Mouse (Mus musculus): Measurements from ENCODE around the gene Epn2. TPM values are rescaled to one million over a fixed set of nuclear protein-coding genes. Genes with fewer than 3 reads are reported as not detected.

Epn2 gene
- total and polyA plus RNA-seq, 3 experiments, result 7.2 to 13.8 (median 10.1) TPM

- no peak for DNase-seq (ENCODE audit: extremely low read depth)
- Histone ChIP-seq H3K36me3 (replicated peaks in 1 of 2; ENCODE audit: control insufficient read depth in 1 of 2, insufficient read depth in 1 of 2, low read length in 1 of 2) (no peaks in the 10 kb centered on the region), H3K4me2 (ENCODE audit: insufficient read depth, low read depth, poor library complexity, severe bottlenecking) (no peak overlapping the region), H3K79me2 (replicated peaks; ENCODE audit: control insufficient read depth, extremely low read depth, insufficient read depth, poor library complexity, severe bottlenecking) (no peaks in the 10 kb centered on the region), H3K27ac (ENCODE audit: insufficient read depth, low read depth) (no peak overlapping the region), H3K9ac (ENCODE audit: insufficient read depth, low read depth) (no peak overlapping the region), H3K9me3 (replicated peaks; ENCODE audit: low read length) (no peaks in the 10 kb centered on the region), H3K27me3 (replicated peaks) (peaks cover 33% of the 10 kb centered on the region), H3K4me3 (replicated peaks in 1 of 3; ENCODE audit: low read depth in 2 of 3, low read length in 2 of 3, poor library complexity in 1 of 3) (no peak overlapping the region), H3K4me1 (ENCODE audit: control insufficient read depth in 1 of 2, insufficient read depth in 2 of 2) (no peaks in the 10 kb centered on the region)
- in situ Hi-C loops (cut with MboI; ENCODE audit: low pct_ligation_motif_present, low pct_unique_long_range_greater_than_20kb, low sequenced_read_pairs), result no loop called here
- dilution Hi-C loops (cut with MboI; ENCODE audit: extremely low pct_ligation_motif_present, extremely low pct_unique_long_range_greater_than_20kb, low sequenced_read_pairs), result no loop called here
- TF ChIP-seq E2F4 (IDR thresholded peaks at IDR 0.05; ENCODE audit: insufficient replicate concordance, low read depth, low read length) (no peak), ZNF384 (IDR thresholded peaks at IDR 0.05; ENCODE audit: low read depth, low read length) (no peak)
Observed at GRCm38 (mm10) chr11:61473630-61474029, 105.9 kb downstream of the Epn2 start.

- Histone ChIP-seq H3K27me3 (replicated peaks) (peaks cover 39% of the 10 kb centered on the region), H3K9ac (ENCODE audit: insufficient read depth, low read depth) (no peak overlapping the region), H3K27ac (ENCODE audit: insufficient read depth, low read depth) (no peak overlapping the region), H3K36me3 (replicated peaks in 1 of 2; ENCODE audit: control insufficient read depth in 1 of 2, insufficient read depth in 1 of 2, low read length in 1 of 2) (no peaks in the 10 kb centered on the region), H3K4me1 (ENCODE audit: control insufficient read depth in 1 of 2, insufficient read depth in 2 of 2) (no peaks in the 10 kb centered on the region), H3K79me2 (replicated peaks; ENCODE audit: control insufficient read depth, extremely low read depth, insufficient read depth, poor library complexity, severe bottlenecking) (no peaks in the 10 kb centered on the region), H3K4me3 (replicated peaks in 1 of 3; ENCODE audit: low read depth in 2 of 3, low read length in 2 of 3, poor library complexity in 1 of 3) (no peak overlapping the region), H3K4me2 (ENCODE audit: insufficient read depth, low read depth, poor library complexity, severe bottlenecking) (no peak overlapping the region), H3K9me3 (replicated peaks; ENCODE audit: low read length) (no peaks in the 10 kb centered on the region)
- in situ Hi-C loops (cut with MboI; ENCODE audit: low pct_ligation_motif_present, low pct_unique_long_range_greater_than_20kb, low sequenced_read_pairs), result no loop called here
- dilution Hi-C loops (cut with MboI; ENCODE audit: extremely low pct_ligation_motif_present, extremely low pct_unique_long_range_greater_than_20kb, low sequenced_read_pairs), result no loop called here
- no peak for DNase-seq (ENCODE audit: extremely low read depth)
- TF ChIP-seq MAX (IDR thresholded peaks at IDR 0.05; ENCODE audit: low read length) (no peak), MXI1 (IDR thresholded peaks at IDR 0.05; ENCODE audit: low read depth, low read length) (no peak), TBP (conservative IDR thresholded peaks at IDR 0.05; ENCODE audit: low read depth, low read length) (no peak), ZKSCAN1 (IDR thresholded peaks at IDR 0.05; ENCODE audit: borderline replicate concordance, low read depth, low read length) (no peak), RAD21 (IDR thresholded peaks at IDR 0.05; ENCODE audit: low read depth, low read length) (no peak), ZNF384 (IDR thresholded peaks at IDR 0.05; ENCODE audit: low read depth, low read length) (no peak), CHD1 (IDR thresholded peaks at IDR 0.05; ENCODE audit: low read depth, low read length) (no peak), SIN3A (IDR thresholded peaks at IDR 0.05; ENCODE audit: low read length) (no peak), CTCF (conservative IDR thresholded peaks at IDR 0.05 in 1 of 2, IDR thresholded peaks at IDR 0.05 in 1 of 2; ENCODE audit: low read depth in 2 of 2, low read length in 2 of 2) (no peak), IRF4 (IDR thresholded peaks at IDR 0.05; ENCODE audit: low read depth, low read length) (no peak)
Observed at GRCm38 (mm10) chr11:61470880-61471279, 108.6 kb downstream of the Epn2 start.

- in situ Hi-C loops (cut with MboI; ENCODE audit: low pct_ligation_motif_present, low pct_unique_long_range_greater_than_20kb, low sequenced_read_pairs), result no loop called here
- no peak for TF ChIP-seq TCF12 (IDR thresholded peaks at IDR 0.05; ENCODE audit: low read depth, low read length)
- TF ChIP-seq RAD21 (IDR thresholded peaks at IDR 0.05; ENCODE audit: low read depth, low read length), result no peak
- no peak for TF ChIP-seq GABPA (IDR thresholded peaks at IDR 0.05; ENCODE audit: insufficient replicate concordance, low read depth, low read length)
- no peak for TF ChIP-seq E2F4 (IDR thresholded peaks at IDR 0.05; ENCODE audit: insufficient replicate concordance, low read depth, low read length)
- TF ChIP-seq MEF2A (IDR thresholded peaks at IDR 0.05; ENCODE audit: borderline replicate concordance, low read depth, low read length), result no peak
- no peak for TF ChIP-seq ETS1 (conservative IDR thresholded peaks at IDR 0.05; ENCODE audit: low read depth, low read length)
- no peak for TF ChIP-seq MAZ (IDR thresholded peaks at IDR 0.05; ENCODE audit: low read depth, low read length)
- TF ChIP-seq MAFK (IDR thresholded peaks at IDR 0.05; ENCODE audit: insufficient replicate concordance, low read length), result no peak
- no peak for TF ChIP-seq CHD1 (IDR thresholded peaks at IDR 0.05; ENCODE audit: low read depth, low read length)
- no peak for TF ChIP-seq ELF1 (IDR thresholded peaks at IDR 0.05; ENCODE audit: low read depth, low read length)
- no peak for TF ChIP-seq EP300 (IDR thresholded peaks at IDR 0.05; ENCODE audit: low read length)
- TF ChIP-seq MAX (IDR thresholded peaks at IDR 0.05; ENCODE audit: low read length), result no peak
- no peak for TF ChIP-seq NRF1 (IDR thresholded peaks at IDR 0.05; ENCODE audit: low read depth, low read length)
- no peak for TF ChIP-seq UBTF (IDR thresholded peaks at IDR 0.05; ENCODE audit: low read depth, low read length)
- TF ChIP-seq ZC3H11A (IDR thresholded peaks at IDR 0.05; ENCODE audit: low read depth, low read length), result no peak
- TF ChIP-seq CTCF (conservative IDR thresholded peaks at IDR 0.05 in 1 of 2, IDR thresholded peaks at IDR 0.05 in 1 of 2; ENCODE audit: low read depth in 2 of 2, low read length in 2 of 2), result no peak
- TF ChIP-seq HCFC1 (IDR thresholded peaks at IDR 0.05; ENCODE audit: low read depth, low read length), result no peak
- Histone ChIP-seq H3K79me2 (replicated peaks; ENCODE audit: control insufficient read depth, extremely low read depth, insufficient read depth, poor library complexity, severe bottlenecking) (no peaks in the 10 kb centered on the region), H3K27me3 (replicated peaks) (peaks cover 42% of the 10 kb centered on the region), H3K4me3 (replicated peaks in 1 of 3; ENCODE audit: low read depth in 2 of 3, low read length in 2 of 3, poor library complexity in 1 of 3) (no peak overlapping the region), H3K9ac (ENCODE audit: insufficient read depth, low read depth) (no peak overlapping the region), H3K4me1 (ENCODE audit: control insufficient read depth in 1 of 2, insufficient read depth in 2 of 2) (no peaks in the 10 kb centered on the region), H3K4me2 (ENCODE audit: insufficient read depth, low read depth, poor library complexity, severe bottlenecking) (no peak overlapping the region), H3K36me3 (replicated peaks in 1 of 2; ENCODE audit: control insufficient read depth in 1 of 2, insufficient read depth in 1 of 2, low read length in 1 of 2) (no peaks in the 10 kb centered on the region), H3K27ac (ENCODE audit: insufficient read depth, low read depth) (no peak overlapping the region), H3K9me3 (replicated peaks; ENCODE audit: low read length) (no peaks in the 10 kb centered on the region)
- DNase-seq (ENCODE audit: extremely low read depth), result no peak
- dilution Hi-C loops (cut with MboI; ENCODE audit: extremely low pct_ligation_motif_present, extremely low pct_unique_long_range_greater_than_20kb, low sequenced_read_pairs), result no loop called here
Observed at GRCm38 (mm10) chr11:61469317-61469917, 110.1 kb downstream of the Epn2 start.

All from CH12.LX (cell line).